Mouse (Mus musculus) adrenal gland, postnatal 14 days (tissue): ENCODE results near the gene Mrps11. TPM values are rescaled to one million over a fixed set of nuclear protein-coding genes. Genes with fewer than 3 reads are reported as not detected.
A peak's percentile ranks its signal among the peaks of the same experiment; 100 is the strongest.

Experiments used
- DNase-seq: peaks from one replicate; pipeline ENCODE4 v3.0.0; 2021; ENCODE audit warnings: mixed read lengths
- long read RNA-seq, 2 experiments: library from polyadenylated mRNA; stranded (forward); transcript quantifications; one replicate each; pipeline ENCODE4 v2.0.0; 2021
- total RNA-seq: library from RNA; stranded (reverse); gene quantifications from 2 replicates; pipeline ENCODE4 v1.2.3, GENCODE M21; 2021

Mrps11 gene
- total RNA-seq: 85.6 and 91.2 TPM in 2 replicates
- long read RNA-seq, experiment 1, transcript Mrps11-205 (6 exons, 825 nt): minor isoform, 6 of 150 reads
- long read RNA-seq, experiment 1, transcript Mrps11-201 (6 exons, 1,056 nt): major isoform, 97 of 150 reads
- long read RNA-seq, experiment 1, partial matches to known transcripts: 7 of 150 reads
- long read RNA-seq, experiment 1, other reads (novel, unspliced or antisense): 40 of 150 reads
- long read RNA-seq, experiment 2, transcript Mrps11-201 (6 exons, 1,056 nt): major isoform, 112 of 139 reads
- long read RNA-seq, experiment 2, partial matches to known transcripts: 0 of 139 reads
- long read RNA-seq, experiment 2, other reads (novel, unspliced or antisense): 23 of 139 reads

DNA sequence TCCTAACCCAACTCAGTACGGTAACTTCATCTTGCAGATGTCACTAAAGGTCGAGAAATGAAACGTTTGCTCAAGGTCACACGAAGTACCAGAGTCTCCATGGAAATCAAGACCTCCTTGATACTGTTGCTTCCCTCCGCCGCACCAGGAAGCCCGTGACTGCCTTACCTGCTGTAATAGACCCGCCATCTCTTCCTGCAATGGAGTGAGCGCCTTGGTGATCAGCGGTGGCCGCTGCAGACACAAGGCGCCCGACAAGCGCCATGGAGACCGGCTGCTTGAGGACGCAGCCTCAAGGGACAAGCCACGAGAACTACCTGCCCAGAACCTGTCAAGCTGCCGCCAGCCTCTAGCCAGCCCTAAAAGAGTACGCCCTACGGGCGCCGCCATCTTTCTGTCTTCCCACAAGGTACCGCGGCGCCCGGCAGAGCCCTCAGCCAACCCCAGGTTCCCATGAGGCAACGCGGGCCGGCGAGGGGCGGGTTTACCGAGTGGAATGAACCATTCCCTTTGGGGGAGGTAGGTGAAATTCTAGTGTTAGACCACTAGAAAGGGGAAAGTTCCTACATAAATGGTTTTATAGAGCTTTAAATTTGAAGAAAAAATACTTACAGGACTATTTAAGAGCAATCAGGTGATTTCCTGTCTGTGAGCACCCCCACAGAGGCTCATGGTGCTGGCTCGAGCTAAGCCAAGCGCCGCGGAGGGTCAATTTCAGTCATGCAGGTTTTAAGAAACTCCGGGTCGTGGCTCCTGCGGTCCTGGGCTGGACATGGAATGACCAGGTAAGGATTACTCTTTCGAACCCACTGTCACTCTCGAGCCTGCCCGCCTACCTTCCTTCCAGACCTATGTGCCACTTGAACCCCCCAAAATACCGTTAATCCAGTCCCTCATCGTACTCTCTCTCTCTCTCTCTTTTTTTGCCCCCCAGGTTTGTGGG is at the start of gene Mrps11, which contains the start of gene Mrpl46:
TSS of gene Mrps11 (plus strand) at position 481 of the 943 bp plus-strand sequence.
TSS of gene Mrpl46 (minus strand) at position 893 of the 943 bp plus-strand sequence.
- DNase-seq: peak; percentile 94

DNA sequence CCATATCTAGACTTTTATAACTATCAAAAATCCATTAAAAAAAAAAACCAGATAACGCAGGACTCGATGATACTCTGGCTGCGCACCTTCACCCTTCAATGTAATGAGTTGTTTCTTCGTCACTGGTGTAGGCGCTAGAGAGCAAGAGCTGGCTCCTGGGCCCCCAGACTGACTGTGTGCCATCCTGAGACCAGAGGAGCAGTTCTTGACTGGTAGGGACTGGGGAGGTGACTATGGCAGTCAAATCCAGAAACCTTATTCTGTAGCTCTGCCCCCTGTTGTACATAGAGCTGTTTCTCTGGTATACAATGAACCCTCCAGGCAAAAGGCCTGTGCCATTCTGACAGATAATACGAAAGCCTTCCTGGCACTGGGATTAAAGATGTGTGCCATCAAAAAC is 45.7 kb upstream of the Mrps11 start:
- DNase-seq: no peak

DNA sequence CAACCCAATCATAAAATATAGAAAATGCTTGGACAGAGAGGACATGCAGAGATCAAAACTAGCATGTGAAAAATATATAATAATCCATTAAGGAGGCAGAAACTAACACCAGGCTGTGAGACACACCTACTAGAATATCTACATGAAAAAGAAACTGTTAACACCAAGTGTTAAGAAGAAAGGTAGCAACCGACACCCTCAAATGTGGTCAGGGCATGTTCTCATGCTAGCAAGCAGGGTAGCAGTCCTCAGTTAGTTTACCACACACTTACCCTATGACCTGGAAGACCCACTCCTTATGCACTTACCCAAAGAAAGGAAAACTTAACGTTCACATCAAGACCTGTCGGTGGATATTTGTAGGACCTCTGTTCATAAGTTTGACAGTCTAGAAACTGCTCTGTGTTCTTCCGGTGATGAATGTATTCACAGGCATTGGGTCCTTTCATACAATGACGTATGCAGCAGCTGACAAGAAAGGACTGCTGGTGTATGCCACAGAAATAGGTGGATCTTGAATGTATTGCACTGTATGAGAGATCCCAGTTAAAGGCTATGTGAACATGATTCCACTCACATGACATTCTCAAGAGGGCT is 45.2 kb upstream of the Mrps11 start, which contains the start of gene Ntrk3:
TSS of gene Ntrk3 (minus strand) at position 399 of the 597 bp plus-strand sequence.
- DNase-seq: no peak

DNA sequence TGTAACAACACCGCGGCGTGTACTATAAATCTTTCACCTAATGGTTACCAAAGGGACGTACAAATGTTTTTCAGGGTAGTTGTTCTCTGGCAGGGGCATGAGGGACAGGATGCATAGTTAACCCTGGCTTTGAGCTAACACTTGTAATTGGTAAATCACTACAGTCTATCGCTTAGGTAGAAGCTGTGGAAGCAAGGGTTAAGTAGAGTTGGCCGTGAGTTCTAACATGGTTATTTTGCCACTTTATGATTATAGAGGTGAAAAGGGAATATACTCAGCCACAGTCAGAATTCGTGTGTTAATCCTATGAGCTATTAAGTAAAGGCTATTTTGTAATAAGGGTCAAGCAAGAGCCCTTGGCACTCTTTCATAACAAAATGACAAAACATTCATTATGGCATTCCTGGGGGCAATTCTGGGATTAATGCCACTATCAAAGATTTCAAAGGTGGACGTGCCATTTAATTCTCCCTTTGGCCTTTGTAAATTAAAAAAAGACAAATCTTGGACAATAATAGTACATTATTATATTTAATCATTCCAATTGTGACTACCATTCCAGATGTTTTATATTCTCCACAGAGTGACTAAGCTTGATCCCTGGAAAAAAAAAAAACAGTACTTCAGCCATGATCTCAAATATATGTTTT is 43.4 kb upstream of the Mrps11 start:
- no peak for DNase-seq

DNA sequence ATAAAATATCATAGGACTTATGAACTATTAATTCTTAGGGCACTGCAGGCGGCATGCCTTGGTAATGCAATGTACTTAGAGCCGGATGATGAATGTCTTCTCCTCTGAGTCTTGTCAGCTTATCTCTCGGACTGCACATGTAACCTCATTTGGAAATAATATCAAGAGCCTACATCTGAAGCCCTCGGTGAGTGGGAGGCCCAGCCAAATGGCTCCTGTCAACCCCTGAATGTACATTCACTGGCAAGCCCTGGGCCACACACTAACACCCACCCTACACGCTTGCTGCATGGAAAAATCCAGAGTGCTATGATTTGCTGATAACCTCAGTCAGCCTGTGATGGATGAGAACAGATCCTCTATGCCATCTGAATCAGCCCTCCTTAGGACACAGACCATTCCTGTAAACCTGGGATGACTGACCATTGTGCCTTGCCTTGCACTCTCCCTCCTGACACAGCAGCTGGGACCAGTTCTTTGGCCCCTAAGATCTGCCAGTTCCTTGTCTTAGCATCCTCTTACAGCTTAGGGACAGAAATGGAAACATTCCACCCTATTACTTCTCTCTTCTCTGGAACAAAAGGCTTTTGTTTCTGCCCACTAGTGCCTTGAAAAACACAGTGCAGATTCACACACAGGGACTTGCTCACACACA is 39.1 kb upstream of the Mrps11 start:
- DNase-seq: no peak

DNA sequence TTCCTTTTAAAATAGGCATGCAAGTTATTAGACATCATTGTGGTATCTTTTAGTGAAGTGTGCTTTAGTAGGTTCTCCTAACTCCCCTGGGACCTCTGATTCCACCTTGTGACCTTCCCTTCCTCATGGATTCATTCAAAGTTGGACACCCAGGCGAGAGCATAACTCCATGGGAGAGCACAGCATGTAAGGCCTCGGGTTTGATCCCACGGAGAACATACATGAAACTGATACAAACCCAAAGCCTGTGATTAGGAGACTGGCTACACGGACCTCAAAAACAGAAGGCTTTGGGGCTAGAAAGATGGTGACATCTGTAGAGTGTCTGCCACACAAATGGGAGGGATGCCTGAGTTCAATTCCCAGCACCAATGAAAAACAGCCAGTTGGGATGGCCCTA is 30.0 kb upstream of the Mrps11 start:
- no peak for DNase-seq

DNA sequence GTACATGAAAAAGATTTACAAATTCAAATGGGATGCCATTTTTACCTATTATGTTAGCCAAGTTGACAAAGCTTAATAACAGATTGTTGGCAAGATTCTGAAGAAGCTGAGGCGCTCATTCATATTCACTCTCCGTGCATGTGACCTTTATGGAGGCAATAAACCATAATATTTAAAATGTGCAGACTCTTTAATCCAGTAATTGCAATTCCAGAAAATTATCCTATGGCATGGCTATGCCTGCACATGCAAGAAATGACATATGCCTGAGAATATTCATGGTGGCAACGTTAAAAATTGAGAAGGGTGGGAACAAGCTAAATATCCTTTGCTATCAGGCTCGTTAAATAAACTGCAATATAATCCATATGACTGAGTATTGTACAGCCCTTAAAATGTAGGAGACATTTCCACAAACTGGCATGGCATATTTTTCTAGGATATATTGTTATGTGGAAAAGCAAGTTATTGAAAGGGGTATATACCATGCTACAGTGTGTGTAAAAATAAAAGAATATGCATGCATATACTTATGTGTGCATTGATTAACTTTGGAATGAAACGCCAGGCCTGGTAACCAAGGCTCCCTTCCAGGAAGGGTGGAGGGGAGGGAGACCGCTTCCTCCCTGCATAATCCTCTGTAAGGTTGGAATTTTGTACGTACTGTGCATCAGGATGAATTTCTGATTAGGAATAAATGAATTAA is 29.0 kb upstream of the Mrps11 start:
- no peak for DNase-seq

DNA sequence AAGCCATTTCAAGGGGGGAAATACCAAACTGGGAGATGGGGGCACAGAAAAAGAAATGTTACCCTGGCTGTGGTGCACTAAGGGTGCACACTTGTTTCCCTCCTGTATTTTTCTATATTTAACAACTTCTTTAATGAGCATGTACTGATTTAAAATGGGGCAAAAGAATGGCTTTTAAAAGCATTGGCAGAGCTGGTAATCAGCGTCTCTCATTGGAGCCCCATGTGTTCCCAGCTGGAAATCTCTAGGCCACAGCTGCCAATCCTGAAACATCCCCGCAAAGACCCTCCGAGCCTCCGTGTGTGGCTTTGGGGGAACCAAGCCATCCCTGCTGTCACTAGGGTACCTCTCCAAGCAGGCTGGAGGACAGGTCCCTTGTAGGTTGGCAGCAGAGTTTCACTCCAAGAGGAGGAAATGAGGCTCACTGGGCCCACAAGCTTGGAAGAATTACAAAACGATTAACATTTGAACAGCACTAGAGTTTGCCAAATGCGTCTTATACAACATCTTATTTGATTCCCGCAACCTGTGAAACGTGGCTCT is 28.4 kb upstream of the Mrps11 start:
- DNase-seq: no peak

DNA sequence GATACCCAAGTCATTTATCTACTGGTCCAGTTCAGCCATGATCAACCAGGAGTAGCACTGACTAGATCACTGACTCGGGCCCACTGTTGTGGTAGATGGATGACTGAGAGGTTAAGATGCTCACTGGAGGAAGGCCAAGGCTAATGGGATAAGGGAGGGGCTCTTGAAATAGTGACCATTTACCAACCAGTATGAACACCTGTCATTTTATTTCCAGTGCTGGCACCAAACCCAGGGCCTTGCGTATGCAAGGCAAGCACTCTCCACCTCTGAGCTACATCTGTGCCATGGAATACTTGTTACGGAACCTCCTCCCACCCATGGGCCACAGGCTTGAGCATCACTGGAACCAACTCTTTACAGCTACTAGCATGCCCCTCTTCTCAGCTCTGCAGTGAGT is 19.1 kb upstream of the Mrps11 start:
- no peak for DNase-seq

DNA sequence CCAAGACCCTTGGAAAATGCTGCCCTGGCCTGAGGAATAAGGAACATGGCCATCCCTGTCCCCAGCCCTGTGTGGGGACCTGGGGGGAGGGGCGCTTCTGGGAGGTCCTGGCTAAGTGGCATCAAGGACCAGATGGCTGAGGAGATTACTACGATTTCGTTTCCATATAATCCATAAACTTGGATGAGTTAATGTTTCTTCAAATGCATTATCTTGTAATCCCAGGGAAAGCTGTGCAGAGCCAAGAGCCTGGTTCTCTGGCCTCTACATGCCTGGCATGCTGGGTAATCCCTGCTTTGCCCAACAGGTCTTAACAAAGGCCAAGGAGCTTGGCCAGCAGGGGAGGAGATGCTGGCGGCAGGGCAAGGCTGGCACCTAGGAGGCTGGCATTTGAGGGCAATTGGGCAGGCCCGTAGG is 17.7 kb upstream of the Mrps11 start:
- DNase-seq: peak; percentile 65

DNA sequence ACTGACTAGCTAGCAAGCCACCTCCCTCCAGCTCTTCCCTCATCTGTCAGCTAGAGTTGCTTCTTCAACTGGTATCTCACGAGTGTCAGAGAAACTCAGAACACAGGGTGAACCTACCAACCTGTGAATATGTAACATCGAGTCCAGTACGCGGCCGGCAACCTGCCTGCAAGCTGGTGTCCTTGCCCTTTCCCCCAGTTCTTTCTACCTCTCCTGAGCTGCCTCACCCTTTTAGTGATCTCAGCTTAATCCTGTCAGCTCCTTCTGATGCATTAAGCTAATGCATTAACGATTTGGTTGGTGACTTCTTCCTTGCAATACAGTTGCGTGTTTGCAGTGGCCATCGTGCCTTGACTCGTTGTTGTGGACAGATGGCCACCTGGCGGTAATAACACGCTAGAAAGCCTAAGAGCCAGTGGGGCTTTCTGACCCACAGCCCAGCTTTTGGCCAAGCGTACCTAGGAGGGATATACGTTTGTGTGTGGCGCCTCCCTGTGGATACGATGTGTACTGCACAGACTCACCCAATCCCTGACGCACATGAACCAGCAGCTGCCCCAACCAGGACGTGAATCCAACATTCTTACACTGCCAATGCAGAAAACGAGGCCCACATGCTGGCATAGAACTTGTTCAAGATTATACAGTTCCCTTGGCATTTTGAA is 16.8 kb upstream of the Mrps11 start:
- DNase-seq: peak; percentile 88

DNA sequence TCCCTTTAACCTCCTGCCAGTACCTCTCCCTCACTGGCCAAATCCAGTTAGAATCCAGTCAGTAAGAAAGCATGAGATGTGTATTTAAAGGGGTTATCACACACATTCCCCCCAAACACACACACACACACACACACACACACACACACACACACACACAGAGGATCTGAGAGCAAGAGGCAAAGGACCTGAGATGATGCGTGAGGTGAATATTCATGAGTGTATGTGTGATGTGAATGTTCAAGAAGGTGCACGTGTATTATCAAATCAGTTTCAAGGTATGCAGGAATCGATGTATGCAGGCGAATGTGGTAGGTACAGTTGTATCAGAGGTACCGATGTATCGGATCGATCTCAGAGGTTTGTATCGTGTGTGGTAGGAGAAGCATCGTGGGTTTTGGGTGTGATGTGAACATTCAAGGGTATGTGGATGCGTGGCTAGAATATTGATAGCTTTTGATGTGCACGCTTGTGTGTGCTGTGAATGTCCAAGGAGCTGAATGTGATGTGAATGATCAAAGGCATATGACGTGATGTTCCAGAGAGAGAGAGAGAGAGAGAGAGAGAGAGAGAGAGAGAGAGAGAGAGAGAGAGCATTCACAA is 14.9 kb upstream of the Mrps11 start:
- DNase-seq: no peak

DNA sequence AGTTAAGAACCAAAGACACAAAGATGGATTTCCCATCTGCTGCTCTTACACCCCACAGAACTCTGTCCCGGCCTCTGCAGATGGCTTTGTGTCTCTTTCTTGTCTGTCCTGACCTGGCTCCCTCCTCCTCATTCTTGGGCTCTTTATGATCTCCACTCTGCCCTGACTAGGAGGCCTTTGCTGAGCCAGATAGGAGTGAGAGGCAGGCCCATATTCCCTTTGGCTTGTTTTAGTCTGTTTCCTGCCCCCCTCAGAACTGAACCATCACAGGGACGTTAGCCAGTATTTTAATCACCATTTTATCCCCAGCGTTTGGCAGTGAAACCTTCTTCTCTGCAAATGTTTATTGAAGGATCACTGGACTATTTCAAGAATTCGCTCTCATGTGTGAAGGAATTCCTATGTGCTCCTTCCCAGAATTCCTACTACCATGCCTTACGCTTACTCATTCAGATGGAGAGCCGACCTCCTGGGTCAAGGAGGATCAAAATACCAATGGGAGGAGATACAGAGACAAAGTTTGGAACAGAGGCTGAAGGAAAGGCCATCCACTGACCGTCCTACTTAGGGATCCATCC is 13.8 kb upstream of the Mrps11 start:
- DNase-seq: no peak

DNA sequence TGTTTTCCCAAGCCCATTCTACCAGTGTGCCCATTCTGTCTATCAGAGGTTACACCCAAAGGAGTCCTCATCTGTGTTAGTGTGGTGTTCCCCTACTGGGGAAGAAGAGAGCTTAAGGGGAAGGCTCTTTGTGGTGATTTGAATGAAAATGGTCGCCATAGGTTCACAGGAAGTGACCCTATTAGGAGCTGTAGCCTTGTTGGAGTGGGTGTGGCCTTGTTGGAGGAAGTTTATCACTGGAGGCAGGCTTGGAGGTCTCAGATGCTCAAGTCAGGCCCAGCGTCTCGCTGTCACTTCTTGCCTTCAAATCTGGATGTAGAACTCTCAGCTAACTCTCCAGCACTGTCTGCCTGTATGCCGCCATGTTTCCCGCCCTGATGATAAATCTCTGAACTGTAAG is 12.0 kb upstream of the Mrps11 start:
- DNase-seq: no peak

DNA sequence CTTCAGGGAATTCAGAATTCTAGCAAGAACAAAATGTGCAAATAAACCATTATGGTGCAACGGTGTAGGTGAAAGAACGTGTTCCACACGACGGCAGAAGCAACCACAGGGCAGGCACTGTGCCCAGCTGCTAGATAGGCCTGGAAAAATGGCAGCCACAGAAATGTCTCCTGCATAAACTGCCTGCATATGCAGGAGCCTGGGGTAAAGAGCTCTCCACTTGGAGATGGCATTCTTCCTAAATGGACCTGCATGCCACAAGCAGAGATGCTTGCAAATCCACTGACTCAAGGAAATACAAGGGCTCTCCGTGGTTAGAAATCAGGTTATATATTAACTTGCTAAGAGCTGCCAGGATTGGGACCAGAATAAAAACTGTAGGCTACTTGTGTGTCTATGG is 4.2 kb upstream of the Mrps11 start:
- no peak for DNase-seq

DNA sequence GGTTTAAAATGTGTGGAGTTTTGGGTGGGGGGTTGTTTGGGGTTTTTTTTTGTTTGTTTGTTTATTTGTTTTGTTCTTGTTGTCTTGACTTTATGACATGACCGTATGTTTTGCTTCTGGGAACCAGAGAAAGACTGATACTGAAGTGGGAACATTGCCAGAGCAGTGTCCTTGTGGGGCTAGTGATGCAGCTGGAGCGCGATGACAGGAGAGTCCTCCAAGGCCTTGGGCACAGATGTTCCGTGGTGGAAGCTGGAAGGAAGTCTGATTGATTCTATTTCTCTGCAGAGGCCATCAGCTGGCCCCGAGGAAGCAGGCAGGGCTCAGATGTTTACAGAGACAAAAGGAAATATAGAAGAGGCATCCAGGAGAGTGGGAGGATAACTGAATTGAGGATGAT is 3.0 kb downstream of the Mrps11 start:
- DNase-seq: peak; percentile 88

DNA sequence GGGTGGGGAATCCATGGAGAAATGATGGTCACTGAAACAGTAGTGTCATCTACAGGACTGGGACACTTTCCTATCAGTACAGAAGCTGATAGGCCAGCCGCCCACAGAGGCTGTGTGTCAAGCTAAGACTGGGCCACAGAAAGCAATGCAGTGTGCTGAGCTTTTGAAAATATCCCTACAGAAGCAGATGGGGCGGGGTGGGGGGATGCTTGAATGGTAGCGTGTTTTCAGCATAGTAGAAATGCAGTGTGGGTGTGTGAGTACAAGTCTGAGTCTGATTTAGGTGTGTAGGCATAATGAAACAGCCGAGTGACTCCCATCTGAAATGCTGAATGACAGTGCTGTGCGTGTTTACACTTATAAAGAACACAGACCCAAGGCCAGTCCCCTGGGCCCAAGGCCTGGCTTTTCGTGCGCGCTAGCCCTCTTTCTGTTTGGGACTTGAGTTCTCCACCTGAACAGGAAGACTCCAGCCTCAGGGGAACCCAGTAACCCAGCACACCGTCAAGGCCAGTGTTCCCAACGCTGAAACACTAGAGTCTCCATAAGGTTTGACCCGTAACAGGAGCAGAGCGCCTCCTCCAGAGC is 5.0 kb downstream of the Mrps11 start:
- peak; percentile 50 for DNase-seq

DNA sequence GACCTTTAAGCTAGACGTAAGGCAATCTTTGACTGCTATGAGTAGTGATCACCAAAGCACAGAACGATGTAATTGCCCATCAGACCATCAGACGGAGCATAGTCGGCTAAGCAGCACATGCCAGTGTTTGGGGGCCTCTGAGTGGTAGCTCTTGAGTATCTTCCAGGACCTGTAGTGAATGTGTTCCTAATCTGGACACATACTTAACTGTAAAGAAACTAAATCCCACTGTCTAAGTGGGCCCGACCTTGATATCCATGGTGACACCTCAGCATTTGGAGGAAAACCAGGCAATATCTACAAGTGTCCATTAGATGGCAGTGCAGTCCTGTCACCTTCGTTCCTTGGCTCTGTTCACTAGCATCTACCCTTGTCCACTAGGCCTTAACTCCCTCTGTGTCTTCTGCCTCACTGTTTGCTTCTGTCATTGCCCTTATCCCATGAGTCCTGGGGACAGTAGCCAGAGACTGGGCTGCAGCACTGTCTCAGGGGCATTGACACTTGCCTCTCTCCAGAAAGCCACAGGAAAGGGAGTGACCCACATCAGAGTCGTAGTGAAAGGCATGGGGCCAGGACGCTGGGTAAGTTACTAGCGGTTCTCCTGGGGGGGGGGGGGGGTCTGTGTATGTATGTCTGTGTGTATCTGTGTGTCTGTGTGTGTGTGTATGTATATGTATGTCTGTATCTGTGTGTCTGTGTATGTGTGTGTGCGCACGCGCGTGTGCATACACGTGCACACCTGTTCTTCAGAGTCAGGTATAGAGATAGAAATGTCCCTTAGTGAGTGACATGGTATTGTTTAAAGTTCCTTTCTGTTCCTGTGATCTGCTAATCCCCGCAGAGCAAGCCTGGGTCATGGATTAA is 8.7 kb downstream of the Mrps11 start:
- DNase-seq: peak; percentile 67
